Mouse (Mus musculus): ENCODE data around the gene Ppp2r5a.

GRCm38 (mm10) chr1:191410294-191411036 lies 7.4 kb upstream of the Ppp2r5a start:
- TF ChIP-seq CTCF (IDR thresholded peaks at IDR 0.05; ENCODE audit: borderline replicate concordance, insufficient read depth, low read depth, low read length) (no peak), POLR2A (IDR thresholded peaks at IDR 0.05; ENCODE audit: borderline replicate concordance, insufficient read depth, low read length) (no peak)
